Mouse (Mus musculus) cerebellum, adult 9-11 months (tissue): ENCODE results near the gene Nol3.
"Not testable (repeated sequence)": the region's sequence is repeated elsewhere in the genome, so short reads cannot be mapped to it uniquely, and the experiment has no call there.

Source experiments
- DNase-seq: peaks from one replicate; pipeline ENCODE4 v3.0.0; 2022

Gene Nol3

DNA sequence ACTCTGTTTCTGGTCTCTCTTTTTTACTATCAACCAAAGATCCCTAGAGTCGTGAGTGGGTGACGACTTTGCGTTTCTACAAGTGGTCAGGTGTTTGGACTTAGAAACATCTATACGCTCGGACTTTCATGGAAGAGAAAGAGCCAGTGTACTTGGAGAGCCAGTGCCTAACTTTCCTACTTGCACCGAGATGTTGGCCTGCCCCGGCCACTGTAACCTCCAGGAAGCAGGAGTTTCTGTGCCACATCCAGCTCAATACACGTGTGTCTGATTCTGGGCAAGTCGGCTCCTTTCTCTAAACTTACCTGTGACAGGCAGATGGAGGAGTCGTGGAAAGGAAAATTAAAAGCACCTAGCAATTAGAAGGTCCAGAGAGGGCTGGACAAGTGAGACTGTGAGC, at the start of gene Nol3:
Gene Nol3 (plus strand): TSS at position 301 of the 400 bp plus-strand sequence.
- no peak for DNase-seq

- DNase-seq = no peak
Observed at GRCm38 (mm10) chr8:105231503-105232320, 44.2 kb upstream of the Nol3 start.

DNA sequence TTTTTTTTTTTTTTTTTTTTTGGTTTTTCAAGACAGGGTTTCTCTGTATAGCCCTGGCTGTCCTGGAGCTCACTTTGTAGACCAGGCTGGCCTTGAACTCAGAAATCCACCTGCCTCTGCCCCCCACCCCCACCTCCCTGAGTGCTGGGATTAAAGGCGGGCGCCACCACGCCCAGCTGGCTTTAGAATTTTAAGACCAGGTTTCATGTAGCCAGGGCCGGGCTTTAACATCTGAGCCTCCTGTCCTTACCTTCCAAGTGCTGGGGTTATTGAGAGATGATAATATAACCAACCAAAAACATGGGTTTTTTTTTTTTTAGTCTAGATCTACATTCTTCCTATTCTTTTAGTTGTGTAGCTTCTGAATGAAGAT, 43.6 kb upstream of the Nol3 start:
- DNase-seq = not testable (repeated sequence)

- no peak for DNase-seq
Observed at GRCm38 (mm10) chr8:105233126-105233935, 42.6 kb upstream of the Nol3 start.

- no peak for DNase-seq
Observed at GRCm38 (mm10) chr8:105235206-105235605, 40.7 kb upstream of the Nol3 start.

GRCm38 (mm10) chr8:105237442-105238142, 38.3 kb upstream of the Nol3 start:
- no peak for DNase-seq

GRCm38 (mm10) chr8:105241016-105241415, 34.9 kb upstream of the Nol3 start:
- DNase-seq = no peak

GRCm38 (mm10) chr8:105251954-105252353, 24.0 kb upstream of the Nol3 start:
- no peak for DNase-seq

DNA sequence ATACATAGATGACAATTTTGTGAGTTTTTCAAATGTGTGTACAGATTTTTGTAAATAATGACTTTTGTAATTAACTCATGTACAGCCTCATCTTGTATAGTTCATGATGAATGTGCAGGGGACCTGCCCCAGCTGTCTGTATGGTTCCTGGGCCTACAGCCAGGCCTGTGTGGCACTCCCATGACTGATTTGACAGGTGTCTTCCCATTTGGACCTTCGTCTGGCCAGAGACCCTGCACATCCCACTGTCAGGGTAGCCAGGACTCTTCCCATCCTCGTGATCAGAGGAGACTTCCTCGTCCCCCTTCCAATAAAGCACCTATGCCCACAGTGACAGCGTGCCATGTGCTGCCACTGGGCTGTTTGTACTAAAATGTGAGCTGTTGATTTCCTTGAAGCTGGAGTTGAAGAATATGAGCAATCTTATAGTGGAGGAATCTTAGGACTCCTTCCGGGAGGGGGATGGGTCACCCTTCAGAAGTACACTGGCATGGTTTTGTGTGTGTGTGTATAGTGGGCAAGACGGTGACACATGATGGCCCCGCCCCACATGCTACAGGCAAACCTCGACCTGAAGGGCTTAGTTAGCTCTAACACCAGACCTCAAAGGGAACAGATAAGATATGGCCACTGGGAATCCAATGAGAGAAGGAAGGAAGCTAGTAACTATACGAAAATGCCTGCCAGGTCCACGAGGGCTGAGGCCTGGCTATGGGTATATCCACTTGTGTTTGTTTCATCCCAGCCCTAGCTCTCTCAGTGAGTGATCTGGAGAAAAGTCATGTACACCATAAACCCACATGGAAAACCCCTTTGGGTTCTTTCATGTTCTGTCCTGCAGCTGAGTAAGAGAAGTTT, 23.0 kb upstream of the Nol3 start:
- DNase-seq = no peak

DNA sequence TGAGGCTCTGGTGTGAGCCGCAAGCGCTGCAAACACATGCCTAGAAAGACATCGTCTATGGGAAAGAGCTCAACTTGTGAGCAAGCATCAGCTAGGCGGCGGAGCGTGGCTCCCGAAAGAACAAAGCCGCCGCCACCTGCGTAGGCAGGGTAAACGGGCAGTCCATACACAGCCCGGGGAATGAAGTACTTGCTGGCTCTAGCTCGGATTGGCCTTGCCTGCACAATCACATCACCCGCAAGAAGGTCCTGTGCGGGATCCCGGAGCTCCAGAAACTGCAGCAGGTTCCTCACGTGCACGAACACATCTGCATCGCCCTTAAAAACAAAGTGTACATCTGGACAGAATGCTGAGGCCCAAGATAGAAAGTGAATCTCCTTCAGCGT, 22.2 kb upstream of the Nol3 start:
- no peak for DNase-seq

- peak; percentile 79 for DNase-seq
Observed at GRCm38 (mm10) chr8:105254152-105254965, 21.6 kb upstream of the Nol3 start.

DNA sequence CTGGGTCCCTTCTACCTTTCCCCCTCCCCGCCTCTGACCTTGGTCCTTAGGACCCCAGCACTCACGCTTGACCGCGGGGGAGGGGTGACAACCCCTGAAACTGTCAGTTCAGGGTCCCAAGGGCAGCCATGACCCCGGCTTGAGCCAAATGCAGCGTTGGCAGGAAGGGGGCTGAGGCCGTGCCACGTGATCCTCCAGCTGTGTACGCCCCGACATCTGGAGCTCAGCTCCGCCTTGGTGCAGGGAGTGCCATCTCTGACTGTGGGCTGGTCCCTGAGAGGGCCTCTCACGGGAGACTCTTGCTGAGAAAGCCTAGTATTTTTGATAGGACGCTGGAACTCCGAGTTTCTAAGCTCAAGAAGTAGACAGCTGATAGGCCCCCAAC, 21.0 kb upstream of the Nol3 start, which contains the start of gene B3gnt9:
Gene B3gnt9 (minus strand): TSS at position 188 of the 385 bp plus-strand sequence.
- DNase-seq = peak; percentile 59

DNA sequence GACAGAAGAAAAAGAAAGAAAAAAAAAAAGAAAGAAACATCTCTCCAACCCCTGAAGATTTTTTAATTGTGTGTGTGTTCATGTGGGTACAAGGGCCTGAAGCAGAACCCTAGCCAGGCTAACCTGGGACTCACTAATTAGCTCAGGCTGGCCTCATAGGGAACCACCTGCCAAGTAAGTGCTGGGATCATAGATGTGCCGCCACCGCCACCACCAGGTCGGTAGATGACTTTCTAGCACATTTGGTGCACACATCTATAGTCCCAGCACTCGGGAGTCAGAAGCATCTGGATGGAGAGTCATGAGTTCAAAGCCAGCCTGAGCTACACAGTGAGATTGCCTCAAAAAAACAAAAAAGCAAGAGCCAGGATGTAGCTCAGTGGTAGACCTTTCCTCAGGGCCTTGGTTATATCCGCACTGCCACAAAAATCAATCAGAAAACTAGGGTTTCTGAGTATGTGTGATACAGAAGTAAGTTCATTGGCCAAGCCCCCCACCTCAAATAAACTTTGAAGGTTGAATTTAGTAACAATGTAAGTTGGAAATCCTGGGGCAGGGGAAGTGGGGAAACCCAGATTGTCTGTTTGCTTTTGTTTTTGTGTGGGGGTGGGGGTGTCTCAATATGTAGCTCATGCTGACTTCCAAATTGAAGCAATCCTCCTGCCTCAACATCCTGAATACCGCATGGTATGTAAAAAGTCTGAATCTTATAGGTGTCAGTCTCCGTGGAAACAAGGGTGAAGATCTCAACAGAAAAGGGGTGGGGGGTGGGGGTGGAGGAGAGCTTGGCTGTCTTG, 18.4 kb upstream of the Nol3 start:
- DNase-seq = no peak

DNA sequence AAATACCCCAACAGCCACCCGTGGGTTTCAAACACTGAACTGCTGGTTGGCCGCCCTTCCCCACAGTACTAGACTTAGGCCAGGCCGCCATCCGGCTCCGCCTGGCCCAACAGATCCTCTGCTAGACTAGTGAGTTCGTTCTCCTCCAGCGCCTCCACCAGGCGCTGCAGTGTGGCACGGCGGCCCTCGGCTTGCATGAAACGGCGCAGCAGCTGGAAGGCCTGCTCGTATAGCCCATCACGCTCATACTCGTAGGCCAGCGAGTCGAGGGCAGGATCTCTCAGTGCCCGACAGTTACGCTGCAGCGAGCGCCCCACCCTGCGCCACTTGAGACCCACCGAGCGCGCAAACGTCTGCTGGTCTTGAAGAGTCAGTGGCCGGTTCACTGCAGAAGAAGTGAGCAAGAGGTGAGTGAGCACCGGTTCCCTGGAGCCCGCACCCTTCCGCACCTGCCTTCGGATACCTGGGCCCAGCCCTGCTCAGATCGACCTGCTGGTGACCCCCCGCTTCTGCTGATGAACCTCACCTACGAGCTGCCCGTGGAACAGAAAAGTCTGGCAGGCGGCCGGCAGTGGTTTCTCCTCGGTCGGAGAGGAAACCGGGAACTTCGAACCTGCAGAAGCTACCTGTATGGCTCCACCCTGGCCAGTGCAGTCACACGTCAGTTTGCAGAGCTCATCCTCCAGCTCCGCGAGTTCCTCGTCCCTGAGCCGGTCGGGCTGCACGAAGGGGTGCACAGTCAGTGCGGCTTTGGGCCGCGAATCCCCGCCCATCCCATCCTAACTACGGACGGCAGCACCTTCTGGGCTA, 16.8 kb upstream of the Nol3 start:
- DNase-seq = peak; percentile 46

DNA sequence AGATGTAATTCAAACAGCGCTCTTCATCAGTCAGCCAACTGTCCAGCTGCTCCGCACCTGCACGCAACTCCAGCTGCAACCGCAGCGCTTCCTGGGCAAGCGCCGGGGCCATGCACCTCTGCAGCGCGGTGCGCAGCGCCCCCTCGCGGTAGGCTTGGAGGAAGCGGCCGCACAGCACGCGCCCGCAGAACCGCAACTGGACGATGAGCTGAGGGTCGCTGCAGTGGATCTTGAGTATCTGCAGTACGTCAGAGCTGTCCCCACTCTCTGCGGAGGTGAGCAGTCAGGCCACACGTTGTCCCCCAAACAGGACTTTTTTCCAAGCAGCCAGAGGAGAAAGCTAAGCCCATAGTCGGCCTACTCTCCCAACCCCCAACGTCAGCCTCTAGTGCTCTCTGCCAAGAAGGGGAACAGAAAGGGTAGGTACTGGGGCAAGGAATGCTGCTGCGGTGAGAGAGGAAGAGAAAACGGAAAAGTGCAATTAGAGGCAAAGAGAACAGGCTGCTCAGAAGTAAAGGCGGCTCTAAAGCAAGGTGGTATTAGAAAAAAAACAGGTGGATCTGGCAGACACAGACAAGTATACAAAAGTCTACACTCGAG, 16.1 kb upstream of the Nol3 start:
- DNase-seq = peak; percentile 67

DNA sequence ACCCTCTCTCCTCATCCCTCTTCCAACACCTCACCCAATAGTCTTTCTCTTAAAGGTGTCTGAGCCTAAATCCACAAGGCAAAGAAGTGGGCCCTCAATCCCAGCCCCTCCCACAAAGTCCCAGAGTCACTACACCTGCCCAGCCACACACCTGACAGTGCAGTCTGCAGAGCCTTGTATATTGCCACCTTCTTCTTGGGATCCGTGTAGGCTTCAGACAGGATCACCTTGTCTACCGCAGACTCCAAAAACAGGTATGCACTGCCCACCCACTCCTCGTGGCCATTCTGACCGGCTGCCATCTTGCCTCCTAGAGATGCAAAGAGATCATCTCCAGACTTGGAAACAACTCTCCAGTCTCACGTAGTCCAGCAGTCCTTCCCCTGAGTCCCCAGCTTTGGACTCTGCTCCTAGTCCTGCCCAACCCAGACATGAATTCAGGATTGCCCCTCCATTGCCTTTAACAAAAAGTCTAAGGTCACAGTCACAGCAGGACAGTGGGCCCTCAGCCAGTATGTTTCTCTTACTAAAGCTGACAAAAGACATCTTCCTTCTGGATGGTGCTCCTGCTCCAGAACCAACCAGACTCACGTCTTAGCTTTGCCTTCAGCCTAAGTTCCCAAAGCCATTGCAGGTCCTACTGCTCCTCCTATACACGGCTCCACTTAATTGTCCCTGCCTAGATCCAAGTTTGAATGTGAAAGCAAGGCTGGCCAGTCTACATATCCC, 15.4 kb upstream of the Nol3 start:
- peak; percentile 26 for DNase-seq

GRCm38 (mm10) chr8:105261326-105261980, 14.5 kb upstream of the Nol3 start:
- DNase-seq = no peak
